Mouse (Mus musculus): ENCODE results near the gene Gpx5. TPM values are rescaled to one million over a fixed set of nuclear protein-coding genes. Genes with fewer than 3 reads are reported as not detected.

Gene Gpx5
- total RNA-seq, 2 experiments from 2014 or later, result not detected

Other genes with a start within 250 kb of the Gpx5 start
- gene Olfr1370, start 217.8 kb downstream of the Gpx5 start, total RNA-seq (2021), result not detected
- gene Olfr1369-ps1, start 181.2 kb downstream of the Gpx5 start, total RNA-seq (2021), result not detected
- not detected for gene Olfr263, start 163.1 kb downstream of the Gpx5 start, total RNA-seq (2021)
- gene Olfr1368, start 146.9 kb downstream of the Gpx5 start, total RNA-seq (2021), result not detected
- 10 to 100 TPM; 45.3 to 49.9 TPM for gene Trim27, start 113.3 kb downstream of the Gpx5 start, total RNA-seq (2021)
- not detected for gene Gpx6, start 19.4 kb upstream of the Gpx5 start, total RNA-seq (2021)
- not detected for gene Olfr1367, start 54.2 kb upstream of the Gpx5 start, total RNA-seq (2021)
- gene Zscan12, start 70.1 kb upstream of the Gpx5 start, total RNA-seq (2021), result 1 to 10 TPM; 9.5 to 9.8 TPM
- 10 to 100 TPM; 61.1 to 72.4 TPM for gene Zkscan3, start 110.0 kb upstream of the Gpx5 start, total RNA-seq (2021)
- under 1 TPM; 0.36 to 0.45 TPM for gene Pgbd1, start 148.3 kb upstream of the Gpx5 start, total RNA-seq (2021)
- 10 to 100 TPM; 36.3 to 41.8 TPM for gene Zscan26, start 161.0 kb upstream of the Gpx5 start, total RNA-seq (2021)
- gene Nkapl, start 175.8 kb upstream of the Gpx5 start, total RNA-seq (2021), result 1 to 10 TPM in 1 of 2 experiments, under 1 TPM in 1; 0.76 to 1.5 TPM
- gene Zkscan4, start 186.2 kb upstream of the Gpx5 start, total RNA-seq (2021), result 1 to 10 TPM; 2.2 to 2.6 TPM
- gene Gm10065, start 186.7 kb upstream of the Gpx5 start, total RNA-seq (2021), result not detected
- gene AK157302, start 202.5 kb upstream of the Gpx5 start, total RNA-seq (2021), result 10 to 100 TPM; 13.8 to 16.2 TPM
- 100 to 1,000 TPM in 1 of 2 experiments, 10 to 100 TPM in 1; 87.5 to 171 TPM for gene Gm11273, start 208.7 kb upstream of the Gpx5 start, total RNA-seq (2021)
- 10 to 100 TPM; 13.5 to 15.6 TPM for gene Zkscan8, start 238.4 kb upstream of the Gpx5 start, total RNA-seq (2021)